Mouse (Mus musculus): ENCODE results near the gene Lasp1.

DNA sequence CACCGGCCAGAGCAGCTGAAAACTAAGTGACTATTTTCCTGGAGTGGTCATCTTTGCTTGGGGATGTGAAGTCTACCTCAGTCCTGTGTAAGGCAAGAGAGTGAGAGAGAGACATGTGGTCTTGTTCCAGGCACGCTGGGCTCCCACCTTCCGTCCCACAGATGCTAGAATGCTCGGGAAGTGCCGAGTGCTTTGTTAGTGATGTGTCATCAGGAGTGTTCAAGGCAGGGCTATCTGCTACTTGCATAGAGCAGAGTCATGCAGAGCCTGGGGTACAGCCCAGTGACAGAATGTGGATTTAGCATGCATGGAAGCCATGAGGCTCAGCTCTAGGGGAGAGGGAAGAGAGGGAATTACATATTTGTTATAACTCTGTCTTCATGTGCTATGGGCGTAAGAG is 28.9 kb downstream of the Lasp1 start:
- TF ChIP-seq CTCF (IDR thresholded peaks at IDR 0.05; ENCODE audit: control insufficient read depth, insufficient read depth, insufficient replicate concordance, low read depth, low read length) (no peak), POLR2A (IDR thresholded peaks at IDR 0.05; ENCODE audit: control insufficient read depth, low read depth, low read length) (no peak)
